Mouse (Mus musculus) erythroblast, adult 5-6 weeks (primary cell): Measurements from ENCODE around the gene Eci2. TPM values are rescaled to one million over a fixed set of nuclear protein-coding genes. Genes with fewer than 3 reads are reported as not detected.

Experiments
- ATAC-seq: replicated peaks from 2 replicates; pipeline ENCODE4 v1.8.0; 2016; ENCODE audit warnings: moderate number of reproducible peaks, mild to moderate bottlenecking, moderate TSS enrichment, inconsistent platforms; ENCODE audit not compliant: poor library complexity, low FRiP score, severe bottlenecking
- total RNA-seq, 2 experiments: library from RNA; stranded (forward) in 1 of 2; stranded (reverse) in 1 of 2; fragments of 150-400 nt in 1 of 2; fragments of 200-764, 138-1000 nt in 1 of 2; gene quantifications; 2 replicates each; pipeline versions ENCODE4 v1.2.3 to v1.2.4; 2015 to 2017; ENCODE audit warnings: low replicate concordance in 2 of 2

The Eci2 gene
- total RNA-seq, 2 experiments from 2014 or later = 18.4 to 39.9 TPM

DNA sequence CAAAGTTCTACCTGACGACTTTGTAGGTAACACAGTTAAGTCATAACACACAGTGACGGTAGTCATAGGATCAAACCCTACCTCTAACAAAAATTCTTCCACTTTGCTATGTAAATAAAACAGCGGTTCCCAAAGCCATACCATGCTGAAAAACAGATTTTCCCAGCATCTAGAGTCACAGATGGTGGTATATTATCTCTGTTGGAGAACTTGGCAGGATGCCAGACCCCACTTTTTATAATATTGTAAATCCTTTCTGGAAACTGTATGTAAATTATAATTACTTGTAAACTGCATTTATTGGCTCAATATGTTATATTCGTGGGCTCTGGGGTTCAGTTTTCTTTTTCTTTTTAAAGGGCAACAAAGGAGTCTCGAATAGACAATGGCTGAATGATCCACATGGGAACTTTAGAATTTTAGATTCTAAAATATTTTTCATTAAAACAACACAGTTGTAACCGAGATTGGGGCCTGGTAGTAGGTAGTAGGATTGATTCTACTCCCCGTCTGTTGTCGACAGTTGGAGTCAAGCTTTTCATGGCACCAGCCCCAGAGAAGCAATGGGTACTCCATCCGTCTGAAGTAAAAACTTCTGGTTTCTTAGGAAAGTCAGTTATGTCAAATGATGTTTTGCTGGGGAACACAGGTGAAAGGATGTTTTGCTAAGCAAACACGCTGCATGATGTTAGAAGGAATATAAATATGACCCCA is 91.8 kb downstream of the Eci2 start:
- no peak for ATAC-seq

Other genes with a start within 250 kb of the Eci2 start
- gene Prpf4b, start 151.8 kb downstream of the Eci2 start, total RNA-seq (2015; ENCODE audit: low replicate concordance) = 90.7 and 111 TPM in 2 replicates
- gene Prpf4b, start 151.8 kb downstream of the Eci2 start, total RNA-seq (2017; ENCODE audit: low replicate concordance) = 97.2 and 110 TPM in 2 replicates
- not detected in 2 replicates for gene Fam217a, start 102.8 kb downstream of the Eci2 start, total RNA-seq (2015; ENCODE audit: low replicate concordance)
- not detected in 2 replicates for gene Fam217a, start 102.8 kb downstream of the Eci2 start, total RNA-seq (2017; ENCODE audit: low replicate concordance)
- gene 4933417A18Rik, start 102.7 kb downstream of the Eci2 start, total RNA-seq (2015; ENCODE audit: low replicate concordance) = not detected in 2 replicates
- not detected in 2 replicates for gene 4933417A18Rik, start 102.7 kb downstream of the Eci2 start, total RNA-seq (2017; ENCODE audit: low replicate concordance)
- gene Eci3, start 63.3 kb downstream of the Eci2 start, total RNA-seq (2015; ENCODE audit: low replicate concordance) = not detected in 2 replicates
- gene Eci3, start 63.3 kb downstream of the Eci2 start, total RNA-seq (2017; ENCODE audit: low replicate concordance) = not detected in 2 replicates